In genomic region chr7:112261121-112261520, GRCm38 (mm10) we compare ENCODE assay signal across 20 mouse cellular contexts. TPM values are rescaled to one million over a fixed set of nuclear protein-coding genes. Genes with fewer than 3 reads are reported as not detected.
DNase-seq lines count a peak whose midpoint lies in the region; ATAC-seq and TF ChIP-seq lines count a peak whose summit lies in the region.
"Had no signal": no experiment of that assay in that cellular context is flagged by ENCODE, and none has a peak within 500 bp of the region (broad histone marks: within the 10 kb centered on the region; RNA-seq: fewer than 3 reads in every experiment).

No protein-coding gene starts in this region.

- TF ChIP-seq POLR2A in lung, adult 2 months (IDR thresholded peaks at IDR 0.05; ENCODE audit: borderline replicate concordance, extremely low read depth, low read depth, low read length): no peak

- H3K9ac ChIP-seq in heart, embryonic 14.5 days (ENCODE audit: low read length): no peak overlapping the region
- H3K9ac ChIP-seq: liver, postnatal 0 days; stomach, embryonic 15.5 days had no signal

- H3K27ac ChIP-seq in heart, embryonic 14.5 days (replicated peaks in 1 of 2; ENCODE audit: control insufficient read depth in 1 of 2, insufficient read depth in 1 of 2, low read depth in 2 of 2, low read length in 2 of 2): peak overlapping the region; percentile 86 to 94
- H3K27ac ChIP-seq: hindbrain, postnatal 0 days; kidney, postnatal 0 days; limb, embryonic 10.5 days; stomach, embryonic 15.5 days had no signal

- no peaks in the 10 kb centered on the region for H3K27me3 ChIP-seq in heart, embryonic 14.5 days (ENCODE audit: control insufficient read depth, insufficient read depth, low read length)
- H3K27me3 ChIP-seq: stomach, embryonic 15.5 days had no signal

- peak; percentile 49 to 72 for DNase-seq in lung, adult 18-20 months
- DNase-seq in lung, adult 2 months: no peak
- DNase-seq in heart, adult 9 months (ENCODE audit: low spot score in 2 of 2): peak; percentile 49 to 59
- DNase-seq in lung, postnatal 10 days: peak; percentile 38
- DNase-seq in kidney, adult 11 months: no peak
- no peak for DNase-seq in layer of hippocampus, postnatal 25 days (ENCODE audit: extremely low spot score in 1 of 2, low spot score in 1 of 2)
- no peak for DNase-seq in adrenal gland, adult 8-10 months
- DNase-seq: adrenal gland, adult 2 months; cerebellum, adult 9-11 months; gastrocnemius, postnatal 14 days; liver, postnatal 0 days; retina, postnatal 1 day; thymus, adult 2 months had no signal

- no peak overlapping the region for H3K4me3 ChIP-seq in lung, adult 2 months (replicated peaks; ENCODE audit: extremely low read depth, low read depth, low read length)
- no peak overlapping the region for H3K4me3 ChIP-seq in heart, embryonic 14.5 days (ENCODE audit: control insufficient read depth in 1 of 2, insufficient read depth in 1 of 2, low read depth in 1 of 2, low read length in 2 of 2)
- H3K4me3 ChIP-seq: limb, embryonic 10.5 days; stomach, embryonic 15.5 days had no signal

- peaks cover 39% of the 10 kb centered on the region for H3K36me3 ChIP-seq in heart, embryonic 14.5 days (ENCODE audit: control insufficient read depth, insufficient read depth, low read length)
- H3K36me3 ChIP-seq: limb, embryonic 10.5 days had no signal

- H3K4me1 ChIP-seq in lung, adult 2 months (ENCODE audit: control insufficient read depth, insufficient read depth, low read length): peaks cover 22% of the 10 kb centered on the region
- H3K4me1 ChIP-seq in heart, embryonic 14.5 days (ENCODE audit: control insufficient read depth in 2 of 2, insufficient read depth in 2 of 2, low read length in 2 of 2): peaks cover 56 to 83% of the 10 kb centered on the region in 2 experiments
- H3K4me1 ChIP-seq: limb, embryonic 10.5 days; stomach, embryonic 15.5 days had no signal

- no peak overlapping the region for H3K4me2 ChIP-seq in heart, embryonic 14.5 days (ENCODE audit: low read length)
- H3K4me2 ChIP-seq: stomach, embryonic 15.5 days had no signal

- ATAC-seq in heart, embryonic 14.5 days (ENCODE audit: insufficient number of reproducible peaks, insufficient read depth, low FRiP score, low read depth): peak; percentile 69
- ATAC-seq: hindbrain, postnatal 0 days; intestine, postnatal 0 days; liver, postnatal 0 days; midbrain, embryonic 16.5 days had no signal

- 67% methylated on average over 5 of the region's 5 CpGs for WGBS in lung, adult 2 months
- 27% methylated on average over 5 of the region's 5 CpGs for WGBS in heart, embryonic 14.5 days

- no peak for TF ChIP-seq CTCF in lung, adult 2 months (IDR thresholded peaks at IDR 0.05; ENCODE audit: insufficient read depth, low read length)

- H3K9me3 ChIP-seq in heart, embryonic 14.5 days (ENCODE audit: control insufficient read depth, low read length): no peaks in the 10 kb centered on the region
- H3K9me3 ChIP-seq: limb, embryonic 10.5 days; stomach, embryonic 15.5 days had no signal

RNA-seq across cellular contexts. Expression of gene Mical2, which starts 35.5 kb away (rescaled TPM):
- polyA plus RNA-seq in lung, adult 2 months (2012; rRNA removed): 49.0 and 58.2 TPM in 2 replicates
- 140 and 146 TPM in 2 replicates for polyA plus RNA-seq in heart, embryonic 14.5 days (2014; fragmentation: Nextera tagmentation; extraction: Ambion mirVana)
- total RNA-seq in layer of hippocampus, postnatal 25 days (2021): 100 to 1,000 TPM; 645 to 717 TPM
- total RNA-seq in adrenal gland, adult 8-10 months (2022): 10 to 100 TPM in 2 of 4 experiments, 1 to 10 TPM in 2; 7.7 to 16.3 (median 10.9) TPM

Comparison
In these comparisons a context has a peak if more than half of its experiments do, and no peak if none do; other contexts are left out.
1. DNase-seq: peak in lung, adult 18-20 months (2 of 2), heart, adult 9 months (2 of 2) and lung, postnatal 10 days (single experiment); none in lung, adult 2 months (single experiment), kidney, adult 11 months (single experiment), layer of hippocampus, postnatal 25 days (0 of 2) and adrenal gland, adult 8-10 months (single experiment).
2. RNA of gene Mical2, which starts 35.5 kb away (total RNA-seq): 645 to 717 TPM in layer of hippocampus, postnatal 25 days; 7.7 to 16.3 TPM in adrenal gland, adult 8-10 months; every median in the first group is over 10 times any median in the second.